Mouse (Mus musculus): Measurements from ENCODE around the gene Babam2.
A peak's percentile ranks its signal among the peaks of the same experiment; 100 is the strongest.

Babam2 gene

GRCm38 (mm10) chr5:31984369-31984961 lies 287.0 kb downstream of the Babam2 start:
- DNase-seq (ENCODE audit: low spot score in 2 of 2): peak; percentile 42 to 67

- DNase-seq (ENCODE audit: low spot score in 2 of 2): no peak
These were observed 287.5 kb downstream of the Babam2 start for GRCm38 (mm10) chr5:31985021-31985420.

GRCm38 (mm10) chr5:31987541-31988307 lies 290.2 kb downstream of the Babam2 start:
- DNase-seq (ENCODE audit: low spot score in 2 of 2): no peak

DNA sequence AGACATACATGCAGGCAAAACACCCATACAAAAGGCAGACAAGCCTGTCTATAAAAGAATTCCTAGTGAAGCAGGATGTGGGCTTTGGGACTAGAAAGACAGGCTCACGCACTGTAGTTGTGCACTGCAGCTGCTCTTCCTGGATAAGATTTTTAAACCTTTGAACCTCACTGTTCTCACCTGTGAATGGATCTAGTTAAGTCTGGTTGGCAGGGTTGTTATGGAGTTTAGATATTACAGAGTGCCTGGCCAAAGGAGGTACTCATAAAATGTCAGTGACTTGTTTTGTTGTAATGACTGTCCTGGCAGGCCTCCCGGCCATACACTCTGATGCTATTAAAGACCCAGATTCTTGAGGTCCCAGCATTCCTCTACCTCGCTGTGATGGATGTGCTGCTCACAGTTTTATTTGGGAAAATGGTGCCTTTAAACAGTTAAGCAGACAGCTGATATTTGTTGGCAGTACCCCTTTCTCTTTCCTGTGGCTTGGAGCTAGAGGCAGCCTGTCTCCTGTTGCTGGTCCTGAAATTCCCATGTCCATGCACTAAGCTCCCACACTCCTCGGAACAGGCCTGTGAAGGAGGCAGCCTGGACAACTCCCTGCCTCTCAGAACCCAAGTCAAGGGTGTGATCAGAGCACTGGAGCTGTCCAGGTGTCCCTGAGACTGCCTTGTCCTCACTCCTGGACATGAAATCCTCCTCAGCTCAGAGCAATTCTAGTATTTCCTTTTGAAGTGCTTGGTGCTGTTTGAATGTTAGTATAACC lies 299.9 kb downstream of the Babam2 start:
- DNase-seq (ENCODE audit: low spot score in 2 of 2): no peak

- DNase-seq (ENCODE audit: low spot score in 2 of 2): no peak
These were observed 301.3 kb downstream of the Babam2 start for GRCm38 (mm10) chr5:31998806-31999205.

- no peak for DNase-seq (ENCODE audit: low spot score in 2 of 2)
These were observed 302.6 kb downstream of the Babam2 start for GRCm38 (mm10) chr5:32000076-32000475.

GRCm38 (mm10) chr5:32001266-32001665 lies 303.8 kb downstream of the Babam2 start:
- DNase-seq (ENCODE audit: low spot score in 2 of 2): no peak

DNA sequence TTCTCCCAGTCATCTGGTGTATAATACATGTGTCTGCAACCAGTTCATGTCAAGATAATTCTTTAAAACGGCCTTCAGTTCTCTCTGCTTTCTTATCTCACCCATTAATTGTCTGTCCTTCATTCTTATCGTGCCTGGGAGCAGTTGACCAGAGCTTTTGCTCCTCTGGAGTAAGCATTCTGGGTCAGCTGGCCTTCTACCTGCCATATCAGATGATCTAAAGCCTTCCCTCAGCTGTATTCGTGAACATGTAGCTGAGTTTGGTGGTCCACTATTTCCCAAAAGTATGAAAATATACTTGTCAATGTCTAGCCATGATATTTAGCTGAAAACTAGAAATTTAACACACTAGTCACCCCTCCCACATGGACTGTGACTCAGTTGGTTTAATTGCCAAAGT lies 304.3 kb downstream of the Babam2 start:
- no peak for DNase-seq (ENCODE audit: low spot score in 2 of 2)

- DNase-seq (ENCODE audit: low spot score in 2 of 2): no peak
These were observed 310.9 kb downstream of the Babam2 start for GRCm38 (mm10) chr5:32008401-32008800.

GRCm38 (mm10) chr5:32010056-32010455 lies 312.6 kb downstream of the Babam2 start:
- peak; percentile 19 to 48 for DNase-seq (ENCODE audit: low spot score in 2 of 2)

GRCm38 (mm10) chr5:32013053-32013452 lies 315.6 kb downstream of the Babam2 start:
- DNase-seq (ENCODE audit: low spot score in 2 of 2): no peak

DNA sequence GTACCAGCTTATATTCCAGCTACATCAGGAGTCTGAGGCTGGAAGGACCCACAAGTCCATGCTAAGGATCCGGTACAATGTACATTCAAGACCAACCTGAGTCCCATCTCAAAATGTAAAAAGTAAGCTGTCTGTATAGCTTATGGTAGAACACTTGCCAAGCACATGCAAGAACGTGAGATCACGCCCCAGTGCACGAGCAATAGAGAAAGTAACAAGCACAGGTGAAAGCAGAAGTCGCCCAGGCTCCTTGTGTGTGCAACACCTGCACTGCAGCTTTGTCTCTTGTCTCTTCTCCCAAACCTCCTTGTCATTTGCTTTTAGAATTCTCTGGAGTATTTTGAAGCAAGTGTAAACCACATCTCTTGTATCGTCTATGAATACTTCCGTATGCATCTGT lies 317.3 kb downstream of the Babam2 start:
- no peak for DNase-seq (ENCODE audit: low spot score in 2 of 2)

DNA sequence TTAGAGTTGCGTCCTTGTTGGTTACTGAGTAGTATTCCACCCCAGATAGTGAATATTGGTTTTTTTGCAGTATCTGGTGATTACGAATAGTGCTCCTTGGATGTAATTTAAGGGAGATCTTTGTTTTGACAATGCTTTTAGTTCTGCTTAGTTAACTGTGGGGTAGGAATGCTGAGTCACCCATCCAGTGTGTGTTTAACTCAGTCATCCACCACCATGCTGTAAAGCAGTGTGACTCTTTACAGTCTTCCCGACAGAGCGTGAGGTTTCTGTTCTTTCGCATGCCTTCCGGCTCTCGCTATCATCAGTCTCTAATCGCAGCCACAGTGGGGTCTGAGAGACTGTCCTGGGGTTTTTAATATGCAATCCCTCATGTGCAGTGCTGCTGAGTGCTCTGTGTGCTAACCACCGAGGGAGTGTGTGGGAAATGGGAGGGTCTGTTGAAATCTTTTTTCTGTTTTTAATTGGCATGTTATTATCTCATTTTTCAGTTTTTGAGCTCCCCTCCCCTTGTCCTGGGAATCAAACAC lies 318.5 kb downstream of the Babam2 start:
- DNase-seq (ENCODE audit: low spot score in 2 of 2): no peak

DNA sequence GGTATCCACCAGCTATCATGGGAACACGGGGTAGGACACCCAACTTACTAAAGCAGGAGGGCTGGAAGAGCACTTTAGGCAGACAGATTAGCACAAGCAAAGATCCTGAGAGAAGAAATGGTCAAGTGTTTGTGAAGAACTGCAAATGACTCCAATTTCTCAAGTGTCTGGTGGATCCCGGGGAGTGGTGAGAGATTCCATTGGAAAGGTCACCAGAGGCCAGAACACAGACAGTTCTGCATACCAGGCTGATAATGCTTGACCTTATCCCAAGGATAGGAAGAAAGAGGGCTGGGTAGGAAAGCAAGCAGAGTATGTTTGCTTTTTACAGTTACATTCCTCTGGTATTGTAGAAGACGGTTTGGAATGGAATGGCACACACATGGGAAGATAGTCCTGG lies 320.2 kb downstream of the Babam2 start:
- no peak for DNase-seq (ENCODE audit: low spot score in 2 of 2)

- no peak for DNase-seq (ENCODE audit: low spot score in 2 of 2)
These were observed 320.8 kb downstream of the Babam2 start for GRCm38 (mm10) chr5:32018276-32018675.

- DNase-seq (ENCODE audit: low spot score in 2 of 2): no peak
These were observed 332.4 kb downstream of the Babam2 start for GRCm38 (mm10) chr5:32029834-32030433.

DNA sequence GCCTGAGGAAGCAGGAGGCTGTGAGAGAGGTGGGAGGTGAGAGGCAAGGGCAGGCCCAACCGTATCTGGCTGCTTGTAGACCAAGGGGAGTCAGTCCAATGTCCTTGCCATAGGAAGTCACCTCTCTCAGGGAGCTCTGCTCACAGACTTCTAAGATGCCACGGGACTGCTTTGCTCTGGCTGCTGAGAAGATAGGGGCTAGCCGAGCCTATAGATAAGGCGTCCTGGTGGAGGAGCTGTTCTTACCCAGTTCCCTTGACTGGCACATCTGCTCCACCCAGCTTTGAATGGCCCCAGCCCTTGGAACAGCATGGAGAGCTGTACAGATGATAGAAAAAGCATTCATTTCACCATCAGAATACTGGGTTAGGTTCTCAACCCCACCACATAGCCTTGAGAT lies 335.7 kb downstream of the Babam2 start:
- DNase-seq (ENCODE audit: low spot score in 2 of 2): no peak

- DNase-seq (ENCODE audit: low spot score in 2 of 2): no peak
These were observed 336.1 kb downstream of the Babam2 start for GRCm38 (mm10) chr5:32033621-32034020.

DNA sequence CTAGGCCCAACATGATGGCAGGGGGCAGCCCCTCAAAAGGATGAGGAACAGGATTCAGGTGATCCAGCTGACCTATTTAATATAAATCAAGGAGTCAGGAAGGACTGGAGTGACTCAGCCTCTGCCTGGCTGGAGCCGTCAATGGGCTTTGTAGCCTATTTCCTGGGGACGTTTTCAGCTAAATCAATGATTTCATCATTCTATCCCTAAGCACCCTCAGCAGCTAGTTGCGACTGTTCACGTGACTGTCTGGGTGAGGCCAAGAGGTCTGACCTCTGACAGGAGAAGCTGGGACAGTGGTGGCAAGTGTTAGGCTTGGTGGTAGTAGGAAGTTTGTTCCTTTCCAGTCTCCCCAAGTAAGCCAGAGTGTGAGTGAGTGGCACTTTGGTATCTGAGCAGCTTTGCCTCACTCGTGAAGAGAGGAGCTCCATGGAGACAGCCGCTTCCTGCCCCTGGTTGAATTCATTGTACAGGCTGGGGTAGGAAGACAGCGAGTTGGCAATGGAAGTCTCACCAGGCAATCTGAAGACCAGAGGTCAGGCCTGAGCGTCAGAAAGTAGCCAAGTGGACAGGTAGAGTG lies 337.1 kb downstream of the Babam2 start:
- DNase-seq (ENCODE audit: low spot score in 2 of 2): no peak

- peak; percentile 20 to 35 for DNase-seq (ENCODE audit: low spot score in 2 of 2)
These were observed 338.3 kb downstream of the Babam2 start for GRCm38 (mm10) chr5:32035721-32036320.

- no peak for DNase-seq (ENCODE audit: low spot score in 2 of 2)
These were observed 339.4 kb downstream of the Babam2 start for GRCm38 (mm10) chr5:32036896-32037295.
